Mouse (Mus musculus) T-cell, adult 2 months (primary cell): ENCODE results near the gene Tmem213.

Experiments used
- DNase-seq: peaks from one replicate; pipeline ENCODE4 v3.0.0; 2022; ENCODE audit warnings: low spot score

Tmem213 gene

GRCm38 (mm10) chr6:38118341-38118740, 9.3 kb downstream of the Tmem213 start:
- no peak for DNase-seq

DNA sequence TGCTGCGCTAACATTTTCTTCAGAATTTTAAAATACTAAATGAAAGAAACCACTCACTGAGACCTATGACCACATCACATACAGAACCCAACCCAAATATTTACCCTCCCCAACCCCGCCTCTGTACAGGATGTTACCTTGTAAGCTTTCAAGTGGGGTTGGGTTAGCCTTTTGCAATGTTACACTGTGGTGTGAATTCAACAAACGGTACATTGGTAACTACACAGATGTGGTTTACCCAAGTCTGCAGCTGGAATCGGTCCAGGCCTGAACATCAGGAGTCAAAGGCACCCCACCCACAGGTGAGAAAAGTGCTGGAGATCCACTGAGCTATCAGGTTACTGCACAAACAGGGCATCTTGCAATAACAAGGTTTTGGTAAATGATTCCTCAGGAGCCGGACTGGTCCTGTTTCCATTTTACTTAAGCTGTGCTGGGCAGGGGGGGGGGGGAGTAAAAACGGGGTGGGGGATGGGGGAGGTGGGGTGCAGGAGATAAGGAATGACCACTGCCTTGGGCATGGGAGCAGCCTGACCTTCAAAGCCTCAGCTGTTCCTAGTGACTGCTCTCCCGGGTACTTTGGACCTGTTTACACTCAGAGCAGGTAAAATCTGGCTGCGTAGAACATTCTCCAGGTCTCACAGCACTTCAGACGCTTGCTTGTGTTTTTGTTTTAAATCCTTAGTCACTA, 11.8 kb downstream of the Tmem213 start:
- DNase-seq, result peak; percentile 76

DNA sequence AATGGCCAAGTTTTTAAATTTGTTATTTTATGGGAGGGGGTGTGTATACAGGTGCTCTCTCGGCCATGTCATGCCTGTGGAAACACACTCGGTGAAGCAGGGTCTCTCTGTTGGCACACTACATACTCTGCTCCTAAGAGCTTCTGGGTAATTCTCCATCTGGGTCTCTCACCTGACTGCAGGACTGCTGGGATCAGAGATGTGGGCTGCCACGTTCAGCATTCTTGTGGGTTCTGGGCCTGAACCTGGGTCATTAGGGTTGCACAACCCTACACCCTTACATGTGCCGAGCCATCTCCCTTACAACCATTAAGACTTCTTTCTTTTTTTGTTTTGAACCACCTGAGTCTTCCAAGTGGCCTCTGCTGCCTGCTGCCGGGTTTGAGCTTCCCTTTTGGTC, 12.8 kb downstream of the Tmem213 start:
- DNase-seq, result no peak

DNA sequence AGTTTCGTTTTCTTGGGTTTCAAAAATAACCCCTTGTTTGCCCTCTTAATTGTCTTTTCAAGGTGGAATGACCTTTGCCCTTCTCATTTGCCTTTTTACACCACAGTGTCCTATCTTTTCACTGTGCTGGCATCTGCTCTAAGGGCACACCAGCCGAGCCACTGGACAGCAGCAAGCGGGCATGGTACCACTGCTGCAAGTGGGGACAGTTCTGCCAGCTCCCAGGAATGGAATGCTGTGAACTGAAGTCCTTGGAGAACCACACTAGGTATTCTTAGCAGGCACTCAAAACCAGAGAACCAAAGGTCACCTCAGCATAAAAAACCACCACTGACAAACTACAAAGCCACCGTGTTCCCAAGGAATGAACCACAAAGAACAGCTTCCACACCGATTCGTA, 13.7 kb downstream of the Tmem213 start:
- no peak for DNase-seq

- DNase-seq, result no peak
Measured at GRCm38 (mm10) chr6:38123471-38124206, 14.6 kb downstream of the Tmem213 start.

GRCm38 (mm10) chr6:38124207-38124835, 15.3 kb downstream of the Tmem213 start, which contains the start of gene Atp6v0a4:
Gene Atp6v0a4, minus strand, starts transcription at chr6:38124586.
- DNase-seq, result no peak

- no peak for DNase-seq
Measured at GRCm38 (mm10) chr6:38124882-38125281, 15.8 kb downstream of the Tmem213 start.

DNA sequence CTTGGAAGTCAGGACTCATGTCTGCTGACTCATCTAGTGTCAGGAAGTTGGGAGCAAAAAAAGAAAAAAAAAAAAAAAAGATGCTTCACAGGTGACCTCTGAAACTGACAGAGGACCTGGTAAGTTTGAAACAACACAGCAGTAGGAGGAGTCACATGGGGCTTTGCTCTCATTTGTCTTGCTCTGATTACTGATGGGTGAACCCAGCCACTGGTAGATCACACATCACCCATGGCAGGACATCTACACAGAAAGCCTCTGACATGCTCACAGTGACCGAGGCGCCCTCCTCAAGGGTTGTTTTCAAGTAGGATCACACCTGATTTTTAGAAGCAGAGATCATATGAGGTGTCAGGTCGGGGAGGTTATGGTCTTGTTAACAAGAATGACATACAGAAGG, 16.4 kb downstream of the Tmem213 start:
- DNase-seq, result no peak

- no peak for DNase-seq
Measured at GRCm38 (mm10) chr6:38128115-38128514, 19.1 kb downstream of the Tmem213 start.

GRCm38 (mm10) chr6:38129883-38130282, 20.8 kb downstream of the Tmem213 start:
- no peak for DNase-seq

GRCm38 (mm10) chr6:38131801-38132231, 22.8 kb downstream of the Tmem213 start:
- no peak for DNase-seq

DNA sequence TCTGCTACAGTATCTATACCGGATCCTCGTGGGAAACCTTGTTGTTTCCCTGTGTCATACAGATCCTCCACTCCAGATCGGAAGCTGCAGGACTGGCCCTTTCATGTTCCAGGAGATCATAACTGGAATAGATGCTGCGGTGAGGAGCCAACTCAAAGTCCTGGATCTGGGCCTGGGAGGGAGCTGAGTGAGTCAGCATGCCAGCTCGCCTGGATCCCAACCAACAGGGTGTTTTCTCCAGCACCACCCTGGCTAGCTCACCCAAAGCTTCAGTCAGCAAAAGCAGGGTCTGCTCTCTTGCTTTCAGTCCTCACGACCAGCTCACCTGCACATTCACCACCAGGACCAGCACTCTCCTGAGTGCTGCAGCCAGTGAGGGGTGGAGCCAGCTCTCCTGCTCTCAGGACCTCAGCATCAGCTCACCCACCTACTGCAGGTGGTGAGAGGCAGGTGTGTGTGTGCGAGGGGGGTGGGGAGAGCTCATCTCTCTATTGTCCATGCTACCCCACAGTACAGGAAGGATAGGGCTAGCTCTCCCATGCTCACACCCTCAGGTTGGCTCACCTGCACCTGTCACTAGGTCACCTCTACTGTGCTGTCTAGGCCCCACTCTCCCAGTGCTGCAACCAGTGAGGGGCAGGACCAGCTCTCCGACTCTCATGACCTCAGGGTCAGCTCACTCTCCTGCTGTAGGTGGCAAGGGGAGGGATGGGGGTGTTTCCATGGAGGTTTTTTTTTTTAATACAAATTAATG, 25.9 kb downstream of the Tmem213 start:
- no peak for DNase-seq

DNA sequence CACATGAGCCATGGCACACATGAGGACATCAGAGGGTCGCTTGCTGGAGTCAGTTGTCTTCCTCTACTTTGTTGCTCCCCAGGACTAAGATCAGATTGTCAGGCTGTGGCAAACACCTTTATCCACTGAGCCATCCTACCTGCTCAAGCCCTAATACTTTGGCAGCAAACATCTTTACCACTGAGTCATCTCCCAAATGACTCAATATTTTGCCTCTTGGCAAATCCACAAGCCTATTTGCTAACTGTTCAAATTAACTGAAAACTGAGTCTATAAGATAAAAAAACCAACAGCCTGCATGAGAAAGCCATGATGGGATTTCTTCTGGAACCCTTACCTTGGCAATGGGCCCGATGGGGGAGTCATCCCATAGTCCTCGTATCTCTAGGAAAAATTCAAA, 30.0 kb downstream of the Tmem213 start:
- no peak for DNase-seq

- DNase-seq, result no peak
Measured at GRCm38 (mm10) chr6:38140402-38140801, 31.3 kb downstream of the Tmem213 start.

- DNase-seq, result no peak
Measured at GRCm38 (mm10) chr6:38144161-38144998, 35.3 kb downstream of the Tmem213 start.

GRCm38 (mm10) chr6:38145463-38146065, 36.5 kb downstream of the Tmem213 start:
- no peak for DNase-seq

GRCm38 (mm10) chr6:38147301-38147700, 38.2 kb downstream of the Tmem213 start:
- DNase-seq, result no peak

DNA sequence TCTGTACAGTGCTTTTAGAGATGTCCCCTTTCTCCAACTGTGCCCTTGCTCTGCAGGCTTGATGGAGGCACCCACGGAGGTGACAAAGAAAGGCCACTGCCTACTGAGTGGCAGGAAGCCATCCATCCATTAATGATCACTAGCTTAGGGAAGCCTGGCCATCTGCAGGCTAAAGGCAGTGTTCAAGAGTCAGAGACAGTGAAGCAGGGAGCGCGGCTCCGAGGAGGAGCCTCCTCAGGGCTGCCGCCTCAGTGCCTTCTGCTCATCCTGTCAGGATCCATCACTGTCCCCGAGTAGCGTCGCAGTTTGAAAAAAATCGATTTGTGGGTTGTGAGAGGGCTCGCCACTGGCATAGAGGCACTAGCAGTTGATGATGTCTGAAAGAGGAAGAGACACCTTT, 39.6 kb downstream of the Tmem213 start:
- DNase-seq, result no peak

- DNase-seq, result no peak
Measured at GRCm38 (mm10) chr6:38149483-38149882, 40.4 kb downstream of the Tmem213 start.

GRCm38 (mm10) chr6:38152305-38152704, 43.2 kb downstream of the Tmem213 start:
- DNase-seq, result no peak

DNA sequence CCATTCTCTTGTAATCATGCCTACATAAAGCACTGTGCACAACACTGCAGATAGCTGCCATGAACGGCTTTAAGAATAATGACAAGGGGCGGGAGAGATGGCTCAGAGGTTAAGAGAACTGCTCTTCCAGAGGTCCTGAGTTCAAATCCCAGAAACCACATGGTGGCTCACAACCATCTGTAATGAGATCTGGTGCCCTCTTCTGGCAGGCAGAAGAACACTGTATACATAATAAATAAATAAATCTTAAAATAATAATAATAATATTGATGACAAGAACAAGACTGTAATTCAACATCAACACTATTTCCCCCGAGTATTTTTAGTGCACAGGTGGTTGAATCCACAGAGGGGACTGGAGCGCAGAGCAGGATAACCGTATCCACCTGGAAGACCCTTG, 47.1 kb downstream of the Tmem213 start:
- no peak for DNase-seq
